Mouse (Mus musculus) cerebellum, postnatal 10 days (tissue): Measurements from ENCODE around the gene Pate2.
A peak's percentile ranks its signal among the peaks of the same experiment; 100 is the strongest.

Experiments used
- DNase-seq, 2 experiments: peaks; one replicate each; pipeline ENCODE4 v3.0.0; 2021; ENCODE audit warnings: mixed read lengths in 2 of 2

Gene Pate2

GRCm38 (mm10) chr9:35569571-35570534 lies at the start of gene Pate2, which contains the start of gene Hyls1:
Gene Pate2 (plus strand): TSS chr9:35570284.
Gene Hyls1 (minus strand): TSS chr9:35570398.
- DNase-seq, result peak; percentile 95 to 97

- DNase-seq, result no peak
Measured at GRCm38 (mm10) chr9:35520631-35521348, 49.3 kb upstream of the Pate2 start.

- no peak for DNase-seq
Measured at GRCm38 (mm10) chr9:35522241-35522640, 47.8 kb upstream of the Pate2 start.

- DNase-seq, result no peak
Measured at GRCm38 (mm10) chr9:35522821-35523515, 47.1 kb upstream of the Pate2 start.

- DNase-seq, result peak; percentile 80 to 83
Measured at GRCm38 (mm10) chr9:35523541-35523940, 46.5 kb upstream of the Pate2 start.

- peak; percentile 85 to 87 for DNase-seq
Measured at GRCm38 (mm10) chr9:35523941-35524411, 46.1 kb upstream of the Pate2 start.

- DNase-seq, result no peak
Measured at GRCm38 (mm10) chr9:35529141-35529540, 40.9 kb upstream of the Pate2 start.

- DNase-seq, result no peak
Measured at GRCm38 (mm10) chr9:35529796-35530195, 40.3 kb upstream of the Pate2 start.

GRCm38 (mm10) chr9:35533266-35533665 lies 36.8 kb upstream of the Pate2 start:
- no peak for DNase-seq

GRCm38 (mm10) chr9:35535110-35535509 lies 35.0 kb upstream of the Pate2 start:
- peak; percentile 79 to 82 for DNase-seq

GRCm38 (mm10) chr9:35535876-35536275 lies 34.2 kb upstream of the Pate2 start:
- DNase-seq, result no peak

GRCm38 (mm10) chr9:35539001-35539750 lies 30.9 kb upstream of the Pate2 start:
- DNase-seq, result peak; percentile 40 to 41

- no peak for DNase-seq
Measured at GRCm38 (mm10) chr9:35541024-35541423, 29.1 kb upstream of the Pate2 start.

- peak; percentile 93 to 97 for DNase-seq
Measured at GRCm38 (mm10) chr9:35541488-35541887, 28.6 kb upstream of the Pate2 start.

GRCm38 (mm10) chr9:35541941-35542340 lies 28.1 kb upstream of the Pate2 start:
- no peak for DNase-seq

GRCm38 (mm10) chr9:35543099-35543860 lies 26.8 kb upstream of the Pate2 start:
- DNase-seq, result no peak

GRCm38 (mm10) chr9:35544666-35545065 lies 25.4 kb upstream of the Pate2 start:
- DNase-seq, result no peak

GRCm38 (mm10) chr9:35545704-35546103 lies 24.4 kb upstream of the Pate2 start:
- DNase-seq, result no peak

- DNase-seq, result no peak
Measured at GRCm38 (mm10) chr9:35546745-35547144, 23.3 kb upstream of the Pate2 start.

- no peak for DNase-seq
Measured at GRCm38 (mm10) chr9:35548455-35548854, 21.6 kb upstream of the Pate2 start.

- no peak for DNase-seq
Measured at GRCm38 (mm10) chr9:35556494-35557102, 13.5 kb upstream of the Pate2 start.
